Mouse (Mus musculus): ENCODE results near the gene Eno2. TPM values are rescaled to one million over a fixed set of nuclear protein-coding genes. Genes with fewer than 3 reads are reported as not detected.

Eno2 gene
- polyA plus RNA-seq, 1 experiment from 2014 or later, result 12.4 TPM

DNA sequence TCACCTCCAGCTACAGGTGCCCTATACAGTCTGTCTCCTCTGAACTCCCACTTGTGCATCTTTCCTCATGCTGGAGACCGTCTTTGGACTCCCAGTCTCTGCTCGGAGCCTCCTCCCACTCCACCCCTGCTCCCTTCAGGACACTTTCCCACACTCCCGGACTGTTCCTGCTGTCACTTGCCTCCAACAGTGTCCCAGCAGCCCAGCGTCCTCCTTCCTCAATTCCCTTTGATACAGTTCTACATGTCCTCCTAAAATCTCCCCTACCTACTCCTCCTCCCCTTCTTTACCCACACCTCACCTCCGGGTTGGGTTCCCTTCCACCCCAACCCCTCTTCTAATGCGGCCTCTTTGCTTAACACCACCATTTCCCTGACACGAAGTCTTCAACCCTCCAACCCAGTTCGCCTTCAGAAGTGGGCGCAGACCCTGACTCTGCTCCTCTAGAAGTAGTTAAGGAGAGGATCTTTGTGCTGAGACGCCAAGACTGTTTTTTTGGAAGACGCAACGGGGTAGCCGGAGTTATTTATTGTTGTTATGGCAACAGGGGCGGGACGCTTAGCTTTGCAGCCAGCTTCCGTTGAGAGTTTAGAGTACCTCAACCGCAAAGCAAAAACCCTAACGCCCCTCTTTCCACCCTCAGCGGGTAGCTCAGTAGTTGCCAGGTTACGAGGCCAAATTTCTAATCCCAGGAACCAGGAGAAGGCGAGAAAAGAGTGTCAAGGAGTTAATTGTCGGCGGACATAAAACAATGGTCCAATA is 9.9 kb upstream of the Eno2 start, which contains the start of gene Lrrc23:
Lrrc23 (minus strand) TSS at position 506 of the 762 bp plus-strand sequence.
- H3K9me3 ChIP-seq (replicated peaks), result no peaks in the 10 kb centered on the region
- no peaks in the 10 kb centered on the region for H3K36me3 ChIP-seq
- H3K4me2 ChIP-seq, result peak within 1 kb of the TSS; percentile 83
- peaks cover 13% of the 10 kb centered on the region for H3K27me3 ChIP-seq
- peaks cover 23% of the 10 kb centered on the region for H3K4me1 ChIP-seq
- H3K9ac ChIP-seq, result peak within 1 kb of the TSS; percentile 37
- WGBS, result 2% methylated on average over 23 of the region's 23 CpGs
- H3K4me3 ChIP-seq (replicated peaks), result peak within 1 kb of the TSS; percentile 47
- H3K27ac ChIP-seq, result no peak within 1 kb of the TSS
- ATAC-seq (replicated peaks; ENCODE audit: low FRiP score), result peak; percentile 50

- Histone ChIP-seq H3K27ac (no peak overlapping the region), H3K4me1 (peaks cover 42% of the 10 kb centered on the region), H3K9me3 (replicated peaks) (no peaks in the 10 kb centered on the region), H3K36me3 (no peaks in the 10 kb centered on the region), H3K27me3 (0 out of 2 replicates have a peak, but pooled peaks cover 9% of the 10 kb centered on the region), H3K4me2 (no peak overlapping the region), H3K9ac (no peak overlapping the region), H3K4me3 (replicated peaks) (no peak overlapping the region)
- 82% methylated on average over 15 of the region's 15 CpGs for WGBS
- no peak for ATAC-seq (replicated peaks; ENCODE audit: low FRiP score)
These were observed 1.0 kb upstream of the Eno2 start for GRCm38 (mm10) chr6:124770511-124770910.

- Histone ChIP-seq H3K4me2 (peak overlapping the region; percentile 97), H3K27ac (no peak overlapping the region), H3K27me3 (0 out of 2 replicates have a peak, but pooled peaks cover 9% of the 10 kb centered on the region), H3K36me3 (no peaks in the 10 kb centered on the region), H3K4me1 (peaks cover 42% of the 10 kb centered on the region), H3K4me3 (replicated peaks) (peak overlapping the region; percentile 60; the same call in 1 of the 2 replicates), H3K9me3 (replicated peaks) (no peaks in the 10 kb centered on the region), H3K9ac (no peak overlapping the region)
- 37% methylated on average over 7 of the region's 7 CpGs for WGBS
- ATAC-seq (replicated peaks; ENCODE audit: low FRiP score), result no peak
These were observed 540 bp upstream of the Eno2 start for GRCm38 (mm10) chr6:124770013-124770412.

DNA sequence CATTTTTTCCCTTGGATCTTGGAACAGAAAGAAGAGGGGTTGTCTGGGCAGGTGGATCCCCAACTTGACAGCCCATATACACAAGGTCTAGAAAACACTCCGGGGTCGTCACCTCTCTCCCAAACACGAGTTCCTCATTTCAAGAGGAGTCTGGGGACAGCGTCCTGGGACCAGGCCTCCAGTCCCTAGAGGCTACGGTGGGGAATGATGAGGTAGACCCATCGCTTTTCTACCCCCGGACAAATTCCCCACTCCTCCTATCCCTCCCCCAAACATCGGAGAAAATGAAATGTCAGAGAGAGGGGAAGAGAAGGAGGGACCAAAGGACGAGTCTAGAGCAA is 799 bp downstream of the Eno2 start:
- no peak for ATAC-seq (replicated peaks; ENCODE audit: low FRiP score)
- Histone ChIP-seq H3K27me3 (0 out of 2 replicates have a peak, but pooled peaks cover 9% of the 10 kb centered on the region), H3K4me3 (replicated peaks) (peak overlapping the region; percentile 60), H3K27ac (peak overlapping the region; percentile 60), H3K9ac (peak overlapping the region; percentile 57), H3K4me2 (peak overlapping the region; percentile 97), H3K36me3 (no peaks in the 10 kb centered on the region), H3K9me3 (replicated peaks) (no peaks in the 10 kb centered on the region), H3K4me1 (peaks cover 42% of the 10 kb centered on the region)
- 6% methylated on average over 9 of the region's 9 CpGs for WGBS

DNA sequence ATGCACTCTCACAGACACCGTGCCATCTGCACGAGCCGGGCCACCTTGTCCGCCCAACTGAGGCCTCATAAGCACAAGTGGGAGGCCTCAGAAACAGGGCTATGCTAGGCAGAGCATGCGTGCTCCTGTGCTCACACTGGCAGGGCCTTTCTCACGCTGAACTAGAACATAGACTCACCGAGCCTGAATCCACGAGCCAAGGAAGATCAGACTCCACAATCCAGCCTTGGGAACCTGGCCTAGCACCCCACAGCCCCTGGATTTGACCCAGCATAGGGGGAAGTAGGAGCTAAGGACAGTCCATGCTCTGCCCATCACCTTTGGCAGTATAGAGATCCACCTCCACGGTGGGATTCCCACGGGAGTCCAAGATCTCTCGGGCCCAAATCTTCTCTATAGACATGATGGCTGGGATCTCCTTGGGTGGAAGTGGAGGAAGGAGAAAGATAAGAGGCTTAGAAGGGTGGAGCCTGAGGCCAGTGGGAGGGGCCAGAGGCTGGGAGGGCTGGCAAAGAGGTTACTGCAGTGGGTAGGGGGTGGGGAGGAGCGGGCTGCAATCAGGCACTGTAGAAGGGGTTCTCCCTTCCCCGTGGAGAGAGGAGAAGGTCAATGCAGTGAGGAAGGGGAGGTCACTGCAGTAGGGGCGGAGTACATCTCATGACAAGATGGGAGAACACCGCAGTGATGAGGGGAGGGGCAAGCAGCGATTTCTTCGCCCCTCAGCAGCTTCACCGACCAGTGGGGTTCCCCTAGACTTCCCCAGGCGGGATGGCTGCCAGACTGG is 1.4 kb downstream of the Eno2 start:
- Histone ChIP-seq H3K9ac (peak overlapping the region; percentile 57; the same call in 1 of the 2 replicates), H3K27me3 (0 out of 2 replicates have a peak, but pooled peaks cover 9% of the 10 kb centered on the region), H3K9me3 (replicated peaks) (no peaks in the 10 kb centered on the region), H3K4me3 (replicated peaks) (peak overlapping the region; percentile 60), H3K4me2 (peak overlapping the region; percentile 97), H3K4me1 (peaks cover 42% of the 10 kb centered on the region), H3K27ac (peak overlapping the region; percentile 57), H3K36me3 (no peaks in the 10 kb centered on the region)
- WGBS, result 21% methylated on average over 19 of the region's 19 CpGs
- peak; percentile 57 for ATAC-seq (replicated peaks; ENCODE audit: low FRiP score)

DNA sequence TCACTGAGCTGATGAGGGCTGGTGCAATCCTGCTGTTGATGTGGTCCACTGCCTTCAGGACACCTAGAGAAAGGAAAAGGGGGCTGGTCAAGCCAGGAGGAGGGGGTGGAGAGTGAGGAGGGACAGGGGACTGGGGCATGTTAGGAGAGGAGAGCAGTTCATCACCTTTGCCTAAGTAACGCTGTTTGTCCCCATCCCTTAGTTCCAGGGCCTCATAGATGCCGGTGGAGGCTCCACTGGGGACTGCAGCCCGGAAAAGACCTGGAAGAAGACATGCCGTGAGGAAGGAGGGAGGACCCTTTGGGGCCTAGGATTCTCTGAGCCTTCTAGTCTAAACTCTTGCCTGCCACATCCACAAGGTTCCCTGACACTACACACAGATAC is 1.9 kb downstream of the Eno2 start:
- Histone ChIP-seq H3K4me3 (replicated peaks) (peak overlapping the region; percentile 60), H3K27me3 (0 out of 2 replicates have a peak, but pooled peaks cover 9% of the 10 kb centered on the region), H3K27ac (peak overlapping the region; percentile 57), H3K4me2 (peak overlapping the region; percentile 97), H3K4me1 (peaks cover 42% of the 10 kb centered on the region), H3K9ac (0 out of 2 replicates have a peak overlapping the region, but pooled peaks have one; percentile 12), H3K36me3 (no peaks in the 10 kb centered on the region), H3K9me3 (replicated peaks) (no peaks in the 10 kb centered on the region)
- ATAC-seq (replicated peaks; ENCODE audit: low FRiP score), result peak; percentile 30; the same call in 1 of the 2 replicates
- 41% methylated on average over 4 of the region's 4 CpGs for WGBS

DNA sequence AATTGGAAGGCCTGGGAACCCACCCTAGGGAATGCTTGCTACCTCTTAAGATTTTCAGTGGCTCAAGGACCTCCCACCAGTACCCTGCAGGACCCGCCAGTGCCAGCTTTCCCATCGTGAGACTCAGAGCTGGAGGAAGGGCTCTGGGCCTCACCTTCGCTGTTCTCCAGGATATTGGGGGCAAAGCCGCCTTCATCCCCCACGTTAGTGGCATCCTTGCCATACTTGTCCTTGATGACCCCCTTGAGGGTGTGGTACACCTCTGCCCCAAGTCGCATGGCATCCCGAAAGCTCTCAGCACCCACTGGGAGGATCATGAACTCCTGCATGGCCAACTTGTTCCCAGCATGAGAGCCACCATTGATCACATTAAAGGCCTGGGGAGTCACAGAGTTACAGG is 3.5 kb downstream of the Eno2 start:
- no peak for ATAC-seq (replicated peaks; ENCODE audit: low FRiP score)
- Histone ChIP-seq H3K9me3 (replicated peaks) (no peaks in the 10 kb centered on the region), H3K4me1 (peaks cover 42% of the 10 kb centered on the region), H3K27ac (no peak overlapping the region), H3K27me3 (0 out of 2 replicates have a peak, but pooled peaks cover 9% of the 10 kb centered on the region), H3K36me3 (no peaks in the 10 kb centered on the region), H3K4me2 (no peak overlapping the region), H3K4me3 (replicated peaks) (no peak overlapping the region), H3K9ac (no peak overlapping the region)
- WGBS, result 85% methylated on average over 7 of the region's 7 CpGs

GRCm38 (mm10) chr6:124759259-124759658 is 10.2 kb downstream of the Eno2 start:
- 0 out of 2 replicates have a peak, but pooled peaks have one; percentile 2 for ATAC-seq (replicated peaks; ENCODE audit: low FRiP score)
- H3K36me3 ChIP-seq, result no peaks in the 10 kb centered on the region
- peak overlapping the region; percentile 75 for H3K4me2 ChIP-seq
- 2% methylated on average over 5 of the region's 5 CpGs for WGBS
- H3K9ac ChIP-seq, result peak overlapping the region; percentile 42
- no peaks in the 10 kb centered on the region for H3K9me3 ChIP-seq (replicated peaks)
- H3K4me1 ChIP-seq, result peaks cover 43% of the 10 kb centered on the region
- H3K27me3 ChIP-seq, result no peaks in the 10 kb centered on the region; the same call in 1 of the 2 replicates
- H3K27ac ChIP-seq, result peak overlapping the region; percentile 97
- H3K4me3 ChIP-seq (replicated peaks), result peak overlapping the region; percentile 85

GRCm38 (mm10) chr6:124758849-124759232 is 10.6 kb downstream of the Eno2 start:
- Histone ChIP-seq H3K9ac (peak overlapping the region; percentile 42), H3K27ac (peak overlapping the region; percentile 97), H3K4me1 (peaks cover 47% of the 10 kb centered on the region), H3K36me3 (no peaks in the 10 kb centered on the region), H3K4me3 (replicated peaks) (peak overlapping the region; percentile 85), H3K27me3 (no peaks in the 10 kb centered on the region; the same call in 1 of the 2 replicates), H3K9me3 (replicated peaks) (no peaks in the 10 kb centered on the region), H3K4me2 (peak overlapping the region; percentile 75)
- no peak for ATAC-seq (replicated peaks; ENCODE audit: low FRiP score)
- WGBS, result 32% methylated on average over 2 of the region's 2 CpGs

DNA sequence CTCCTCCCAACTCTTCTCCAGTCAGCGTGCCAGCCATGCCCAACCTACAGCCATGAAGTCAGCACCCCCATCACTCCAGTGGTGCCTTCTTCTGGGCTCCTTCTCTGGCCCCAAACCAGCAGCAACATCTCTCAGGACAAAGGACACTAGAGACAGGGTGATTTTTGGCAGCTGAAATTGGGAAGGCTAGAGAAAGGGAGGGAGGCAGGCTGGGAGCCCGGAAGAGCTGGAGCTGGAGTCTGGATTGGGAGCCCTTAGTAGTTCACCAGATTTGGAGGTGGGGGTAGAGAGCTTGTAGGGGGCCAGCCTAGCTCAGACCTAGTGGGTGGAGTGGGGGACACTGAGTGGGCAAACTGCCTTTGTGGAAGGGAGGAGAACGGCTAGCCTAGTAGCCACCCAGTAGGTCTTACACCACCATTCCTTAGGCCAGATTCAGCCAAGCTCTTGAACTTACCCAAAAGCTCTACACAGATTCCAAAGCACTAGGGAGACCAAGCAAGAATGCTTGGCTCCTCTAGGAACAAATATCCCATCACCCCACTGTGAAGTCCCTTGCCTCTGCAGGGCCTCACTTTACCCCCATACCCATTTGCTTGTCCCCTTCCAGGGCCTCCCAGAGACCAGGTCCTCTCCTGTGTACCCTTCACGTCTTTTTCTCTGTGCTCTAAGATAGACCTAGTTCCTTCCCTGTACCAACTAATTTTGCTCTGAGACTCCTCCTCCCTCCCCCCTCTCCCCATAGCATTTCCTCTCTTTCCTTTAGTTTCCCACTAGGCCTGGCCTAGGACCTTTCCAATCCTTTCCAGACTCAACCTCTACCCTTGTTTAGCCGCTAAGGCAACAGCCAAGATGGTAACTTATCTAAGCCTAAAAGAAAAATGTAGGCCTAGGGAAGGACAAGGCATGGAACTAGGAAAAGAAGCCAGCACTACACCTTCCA is 11.3 kb downstream of the Eno2 start:
- Histone ChIP-seq H3K9me3 (replicated peaks) (no peaks in the 10 kb centered on the region), H3K27me3 (no peaks in the 10 kb centered on the region; the same call in 1 of the 2 replicates), H3K4me2 (peak overlapping the region; percentile 75), H3K27ac (peak overlapping the region; percentile 97), H3K4me3 (replicated peaks) (peak overlapping the region; percentile 85), H3K4me1 (peaks cover 51% of the 10 kb centered on the region), H3K36me3 (no peaks in the 10 kb centered on the region), H3K9ac (peak overlapping the region; percentile 96)
- ATAC-seq (replicated peaks; ENCODE audit: low FRiP score), result peak; percentile 4; the same call in 1 of the 2 replicates
- 40% methylated on average over 5 of the region's 5 CpGs for WGBS

- peak overlapping the region; percentile 97 for H3K27ac ChIP-seq
- peak overlapping the region; percentile 96 for H3K9ac ChIP-seq
- H3K4me1 ChIP-seq, result peaks cover 53% of the 10 kb centered on the region
- peak overlapping the region; percentile 85 for H3K4me3 ChIP-seq (replicated peaks)
- 14% methylated on average over 5 of the region's 5 CpGs for WGBS
- H3K36me3 ChIP-seq, result peaks cover 4% of the 10 kb centered on the region; the same call in 1 of the 2 replicates
- H3K9me3 ChIP-seq (replicated peaks), result no peaks in the 10 kb centered on the region
- ATAC-seq (replicated peaks; ENCODE audit: low FRiP score), result no peak
- H3K4me2 ChIP-seq, result peak overlapping the region; percentile 75
- H3K27me3 ChIP-seq, result no peaks in the 10 kb centered on the region; the same call in 1 of the 2 replicates
These were observed 12.1 kb downstream of the Eno2 start for GRCm38 (mm10) chr6:124757351-124757880.
